Mouse (Mus musculus): Measurements from ENCODE around the gene Dnaaf5. TPM values are rescaled to one million over a fixed set of nuclear protein-coding genes. Genes with fewer than 3 reads are reported as not detected.
A peak's percentile ranks its signal among the peaks of the same experiment; 100 is the strongest.

Dnaaf5 gene
- polyA plus RNA-seq, 2 experiments, result 5.3 to 15.1 TPM

- no peak overlapping the region for H3K9ac ChIP-seq (ENCODE audit: low read depth, low read length, severe bottlenecking)
- ATAC-seq (ENCODE audit: low FRiP score, low read depth) (no peak), DNase-seq (ENCODE audit: low spot score) (no peak)
- WGBS, result 90% methylated on average over 2 of the region's 2 CpGs
- no peak overlapping the region for H3K4me3 ChIP-seq (replicated peaks; ENCODE audit: low read length)
- H3K27ac ChIP-seq (replicated peaks; ENCODE audit: low read depth, low read length), result no peak overlapping the region
- H3K27me3 ChIP-seq (ENCODE audit: control insufficient read depth, insufficient read depth, low read length), result no peaks in the 10 kb centered on the region
- TF ChIP-seq POLR2A (IDR thresholded peaks at IDR 0.05; ENCODE audit: borderline replicate concordance, extremely low read depth, insufficient read depth, insufficient read length), result no peak
- H3K9me3 ChIP-seq (ENCODE audit: control insufficient read depth, low read length), result no peaks in the 10 kb centered on the region
- H3K4me1 ChIP-seq (ENCODE audit: control insufficient read depth, insufficient read depth, low read length), result no peaks in the 10 kb centered on the region
- H3K36me3 ChIP-seq (ENCODE audit: control insufficient read depth, insufficient read depth, low read length), result peaks cover 35% of the 10 kb centered on the region
- no peak overlapping the region for H3K4me2 ChIP-seq (replicated peaks; ENCODE audit: low read depth, low read length, severe bottlenecking)
These were observed 66.1 kb downstream of the Dnaaf5 start for GRCm38 (mm10) chr5:139216121-139216520.

GRCm38 (mm10) chr5:139216774-139217173 lies 66.8 kb downstream of the Dnaaf5 start:
- 82% methylated on average over 3 of the region's 3 CpGs for WGBS
- Histone ChIP-seq H3K27me3 (ENCODE audit: control insufficient read depth, insufficient read depth, low read length) (no peaks in the 10 kb centered on the region), H3K27ac (replicated peaks; ENCODE audit: low read depth, low read length) (no peak overlapping the region), H3K36me3 (ENCODE audit: control insufficient read depth, insufficient read depth, low read length) (peaks cover 42% of the 10 kb centered on the region), H3K9ac (ENCODE audit: low read depth, low read length, severe bottlenecking) (no peak overlapping the region), H3K4me1 (ENCODE audit: control insufficient read depth, insufficient read depth, low read length) (no peaks in the 10 kb centered on the region), H3K4me2 (replicated peaks; ENCODE audit: low read depth, low read length, severe bottlenecking) (no peak overlapping the region), H3K4me3 (replicated peaks; ENCODE audit: low read length) (no peak overlapping the region), H3K9me3 (ENCODE audit: control insufficient read depth, low read length) (no peaks in the 10 kb centered on the region)
- no peak for TF ChIP-seq POLR2A (IDR thresholded peaks at IDR 0.05; ENCODE audit: borderline replicate concordance, extremely low read depth, insufficient read depth, insufficient read length)
- ATAC-seq (ENCODE audit: low FRiP score, low read depth) (peak; percentile 42; the same call in 1 of the 2 replicates), DNase-seq (ENCODE audit: low spot score) (no peak)

GRCm38 (mm10) chr5:139220006-139220515 lies 70.0 kb downstream of the Dnaaf5 start:
- 91% methylated on average over 4 of the region's 4 CpGs for WGBS
- Histone ChIP-seq H3K27me3 (ENCODE audit: control insufficient read depth, insufficient read depth, low read length) (no peaks in the 10 kb centered on the region), H3K9ac (ENCODE audit: low read depth, low read length, severe bottlenecking) (no peak overlapping the region), H3K4me2 (replicated peaks; ENCODE audit: low read depth, low read length, severe bottlenecking) (no peak overlapping the region), H3K27ac (replicated peaks; ENCODE audit: low read depth, low read length) (no peak overlapping the region), H3K4me1 (ENCODE audit: control insufficient read depth, insufficient read depth, low read length) (no peaks in the 10 kb centered on the region), H3K36me3 (ENCODE audit: control insufficient read depth, insufficient read depth, low read length) (peaks cover 70% of the 10 kb centered on the region), H3K9me3 (ENCODE audit: control insufficient read depth, low read length) (no peaks in the 10 kb centered on the region), H3K4me3 (replicated peaks; ENCODE audit: low read length) (no peak overlapping the region)
- DNase-seq (ENCODE audit: low spot score), result peak; percentile 38
- no peak for TF ChIP-seq POLR2A (IDR thresholded peaks at IDR 0.05; ENCODE audit: borderline replicate concordance, extremely low read depth, insufficient read depth, insufficient read length)
- ATAC-seq (ENCODE audit: low FRiP score, low read depth), result peak; percentile 70; the same call in 1 of the 2 replicates

- H3K4me2 ChIP-seq (replicated peaks; ENCODE audit: low read depth, low read length, severe bottlenecking), result no peak overlapping the region
- DNase-seq (ENCODE audit: low spot score) (no peak), ATAC-seq (ENCODE audit: low FRiP score, low read depth) (no peak)
- H3K27ac ChIP-seq (replicated peaks; ENCODE audit: low read depth, low read length), result no peak overlapping the region
- H3K36me3 ChIP-seq (ENCODE audit: control insufficient read depth, insufficient read depth, low read length), result peaks cover 70% of the 10 kb centered on the region
- H3K4me1 ChIP-seq (ENCODE audit: control insufficient read depth, insufficient read depth, low read length), result no peaks in the 10 kb centered on the region
- no peaks in the 10 kb centered on the region for H3K9me3 ChIP-seq (ENCODE audit: control insufficient read depth, low read length)
- WGBS, result 83% methylated on average over 4 of the region's 4 CpGs
- no peaks in the 10 kb centered on the region for H3K27me3 ChIP-seq (ENCODE audit: control insufficient read depth, insufficient read depth, low read length)
- no peak overlapping the region for H3K4me3 ChIP-seq (replicated peaks; ENCODE audit: low read length)
- no peak overlapping the region for H3K9ac ChIP-seq (ENCODE audit: low read depth, low read length, severe bottlenecking)
- no peak for TF ChIP-seq POLR2A (IDR thresholded peaks at IDR 0.05; ENCODE audit: borderline replicate concordance, extremely low read depth, insufficient read depth, insufficient read length)
These were observed 70.6 kb downstream of the Dnaaf5 start for GRCm38 (mm10) chr5:139220610-139221009.

GRCm38 (mm10) chr5:139223331-139223730 lies 73.3 kb downstream of the Dnaaf5 start:
- Histone ChIP-seq H3K4me3 (replicated peaks; ENCODE audit: low read length) (no peak overlapping the region), H3K9ac (ENCODE audit: low read depth, low read length, severe bottlenecking) (no peak overlapping the region), H3K36me3 (ENCODE audit: control insufficient read depth, insufficient read depth, low read length) (peaks cover 79% of the 10 kb centered on the region), H3K4me1 (ENCODE audit: control insufficient read depth, insufficient read depth, low read length) (no peaks in the 10 kb centered on the region), H3K4me2 (replicated peaks; ENCODE audit: low read depth, low read length, severe bottlenecking) (no peak overlapping the region), H3K9me3 (ENCODE audit: control insufficient read depth, low read length) (no peaks in the 10 kb centered on the region), H3K27me3 (ENCODE audit: control insufficient read depth, insufficient read depth, low read length) (no peaks in the 10 kb centered on the region), H3K27ac (replicated peaks; ENCODE audit: low read depth, low read length) (no peak overlapping the region)
- 91% methylated on average over 10 of the region's 10 CpGs for WGBS
- TF ChIP-seq POLR2A (IDR thresholded peaks at IDR 0.05; ENCODE audit: borderline replicate concordance, extremely low read depth, insufficient read depth, insufficient read length), result no peak
- DNase-seq (ENCODE audit: low spot score) (no peak), ATAC-seq (ENCODE audit: low FRiP score, low read depth) (no peak)

- Histone ChIP-seq H3K36me3 (ENCODE audit: control insufficient read depth, insufficient read depth, low read length) (peaks cover 89% of the 10 kb centered on the region), H3K4me2 (replicated peaks; ENCODE audit: low read depth, low read length, severe bottlenecking) (no peak overlapping the region), H3K4me1 (ENCODE audit: control insufficient read depth, insufficient read depth, low read length) (no peaks in the 10 kb centered on the region), H3K9me3 (ENCODE audit: control insufficient read depth, low read length) (no peaks in the 10 kb centered on the region), H3K9ac (ENCODE audit: low read depth, low read length, severe bottlenecking) (no peak overlapping the region), H3K27me3 (ENCODE audit: control insufficient read depth, insufficient read depth, low read length) (no peaks in the 10 kb centered on the region), H3K4me3 (replicated peaks; ENCODE audit: low read length) (no peak overlapping the region), H3K27ac (replicated peaks; ENCODE audit: low read depth, low read length) (no peak overlapping the region)
- ATAC-seq (ENCODE audit: low FRiP score, low read depth) (no peak), DNase-seq (ENCODE audit: low spot score) (no peak)
- TF ChIP-seq POLR2A (IDR thresholded peaks at IDR 0.05; ENCODE audit: borderline replicate concordance, extremely low read depth, insufficient read depth, insufficient read length), result no peak
- 94% methylated on average over 4 of the region's 4 CpGs for whole genome bisulfite sequencing
These were observed 77.2 kb downstream of the Dnaaf5 start for GRCm38 (mm10) chr5:139227236-139227635.

Measured in limb, embryonic 14.5 days (tissue).